Comparison of ENCODE assay signal across 7 mouse cellular contexts in the genomic region with DNA sequence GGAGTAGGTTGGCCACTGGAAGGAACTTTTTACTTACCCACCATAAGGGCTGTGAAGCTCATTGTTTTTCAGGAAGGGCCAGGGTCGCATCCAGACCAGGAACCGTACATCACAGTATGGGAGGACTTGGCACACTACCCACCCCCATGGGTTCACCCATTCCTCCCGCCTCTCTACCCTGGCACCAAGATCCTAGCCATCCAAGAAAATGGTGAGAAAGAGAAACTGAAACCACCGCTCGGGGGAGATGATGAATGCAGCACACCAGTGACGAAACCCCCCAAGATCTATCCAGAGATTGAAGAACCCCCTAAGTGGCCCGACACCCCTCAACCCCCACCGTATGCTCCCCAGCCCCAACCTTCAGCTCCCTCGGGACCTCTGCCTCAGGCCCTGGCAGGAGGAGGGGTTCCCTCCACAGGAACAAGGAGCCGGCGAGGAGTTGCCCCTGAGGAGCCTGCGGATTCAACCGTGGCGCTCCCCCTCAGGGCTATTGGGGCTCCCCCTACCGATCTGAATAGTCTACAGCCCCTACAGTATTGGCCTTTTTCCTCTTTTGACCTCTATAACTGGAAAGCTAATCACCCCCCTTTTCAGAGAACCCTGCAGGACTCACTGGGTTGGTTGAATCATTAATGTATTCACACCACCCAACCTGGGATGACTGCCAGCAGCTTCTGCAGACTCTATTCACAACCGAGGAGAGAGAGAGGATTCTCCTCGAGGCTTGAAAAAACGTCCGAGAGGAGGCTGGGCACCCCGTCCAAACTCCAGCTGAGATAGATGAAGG. TPM values are rescaled to one million over a fixed set of nuclear protein-coding genes. Genes with fewer than 3 reads are reported as not detected.
A peak's percentile ranks its signal among the peaks of the same experiment; 100 is the strongest.
DNase-seq lines count a peak whose midpoint lies in the region; TF ChIP-seq lines count a peak whose summit lies in the region.
"Not testable (repeated sequence)": the region's sequence is repeated elsewhere in the genome, so short reads cannot be mapped to it uniquely, and the experiment has no call there.

No protein-coding gene starts in this region.

- TF ChIP-seq CTCF in kidney, adult 2 months (conservative IDR thresholded peaks at IDR 0.05; ENCODE audit: insufficient read depth, insufficient read length, low read depth, low read length): not testable (repeated sequence)

- not testable (repeated sequence) for TF ChIP-seq POLR2A in kidney, adult 2 months (IDR thresholded peaks at IDR 0.05; ENCODE audit: low read depth, low read length)

- H3K36me3 ChIP-seq in kidney, adult 2 months (ENCODE audit: control insufficient read depth, insufficient read depth, low read length): not testable (repeated sequence)

- H3K27me3 ChIP-seq in kidney, adult 2 months (replicated peaks; ENCODE audit: control insufficient read depth, insufficient read depth, low read length): not testable (repeated sequence)

- peak; percentile 52 for DNase-seq in adrenal gland, postnatal 14 days
- DNase-seq in cerebellum, adult 9-10 months: peak; percentile 31
- DNase-seq in frontal cortex, postnatal 10 days (ENCODE audit: low spot score in 2 of 2): peak; percentile 59 to 64
- DNase-seq in kidney, adult 2 months: peak; percentile 91
- DNase-seq in layer of hippocampus, adult 8-10 months (ENCODE audit: low spot score in 2 of 2): peak; percentile 49 to 57
- peak; percentile 71 to 79 for DNase-seq in left cerebral cortex, postnatal 14 days (ENCODE audit: low spot score in 2 of 2)
- DNase-seq in right cerebral cortex, adult 2 months (ENCODE audit: low spot score in 2 of 2): peak; percentile 61 to 68

- intact Hi-C loops in left cerebral cortex, postnatal 14 days (cut with DNase I): loop anchor here (5.0 to 10.0 kb wide), 2 partner anchors 46 to 57 kb away; partner anchors contain the start of gene Eid2

- not testable (repeated sequence) for H3K4me1 ChIP-seq in kidney, adult 2 months (ENCODE audit: control insufficient read depth, insufficient read depth, low read length)

- 61% methylated on average over 20 of the region's 20 CpGs for WGBS in kidney, adult 2 months

- not testable (repeated sequence) for H3K4me3 ChIP-seq in kidney, adult 2 months (ENCODE audit: insufficient read depth, low read depth, low read length)

- H3K27ac ChIP-seq in kidney, adult 2 months (ENCODE audit: insufficient read depth, low read depth, low read length): not testable (repeated sequence)

RNA-seq across cellular contexts. Expression of gene Dyrk1b, which starts 39.9 kb away (rescaled TPM):
- total RNA-seq in adrenal gland, postnatal 14 days (2021): 34.7 and 35.0 TPM in 2 replicates
- polyA plus RNA-seq in kidney, adult 2 months (2012; rRNA removed): 31.1 and 34.8 TPM in 2 replicates
- 10 to 100 TPM; 39.6 to 52.5 (median 46.4) TPM for total RNA-seq in layer of hippocampus, adult 8-10 months (2022)
- total RNA-seq in left cerebral cortex, postnatal 14 days (2021): 10 to 100 TPM; 40.5 to 42.3 TPM

RNA-seq across cellular contexts. Expression of gene Eid2, which starts 48.5 kb away (rescaled TPM):
- total RNA-seq in adrenal gland, postnatal 14 days (2021): 27.4 and 29.8 TPM in 2 replicates
- 5.2 and 5.7 TPM in 2 replicates for polyA plus RNA-seq in kidney, adult 2 months (2012; rRNA removed)
- 10 to 100 TPM; 48.7 to 58.6 (median 56.9) TPM for total RNA-seq in layer of hippocampus, adult 8-10 months (2022)
- total RNA-seq in left cerebral cortex, postnatal 14 days (2021): 10 to 100 TPM; 63.8 to 73.4 TPM

RNA-seq across cellular contexts. Expression of gene Fbl, which starts 49.6 kb away (rescaled TPM):
- 111 and 122 TPM in 2 replicates for total RNA-seq in adrenal gland, postnatal 14 days (2021)
- 33.0 and 54.3 TPM in 2 replicates for polyA plus RNA-seq in kidney, adult 2 months (2012; rRNA removed)
- 10 to 100 TPM; 44.6 to 56.7 (median 54.5) TPM for total RNA-seq in layer of hippocampus, adult 8-10 months (2022)
- 10 to 100 TPM; 62.5 to 63.5 TPM for total RNA-seq in left cerebral cortex, postnatal 14 days (2021)

RNA-seq across cellular contexts. Expression of gene Eid2b, which starts 58.4 kb away (rescaled TPM):
- total RNA-seq in adrenal gland, postnatal 14 days (2021): 14.2 and 14.3 TPM in 2 replicates
- 7.7 and 10.2 TPM in 2 replicates for polyA plus RNA-seq in kidney, adult 2 months (2012; rRNA removed)
- total RNA-seq in layer of hippocampus, adult 8-10 months (2022): 10 to 100 TPM; 29.9 to 39.5 (median 31.7) TPM
- 10 to 100 TPM; 40.7 to 44.1 TPM for total RNA-seq in left cerebral cortex, postnatal 14 days (2021)

Comparison
In these comparisons a context has a peak if more than half of its experiments do, and no peak if none do; other contexts are left out.
1. DNase-seq: peak in every context shown above with its lines; median percentile 91 in kidney, adult 2 months; 75 in left cerebral cortex, postnatal 14 days; 64 in right cerebral cortex, adult 2 months; 62 in frontal cortex, postnatal 10 days; 53 in layer of hippocampus, adult 8-10 months; 52 in adrenal gland, postnatal 14 days; 31 in cerebellum, adult 9-10 months.